Mouse (Mus musculus): ENCODE data around the gene Sh3bp2. TPM values are rescaled to one million over a fixed set of nuclear protein-coding genes. Genes with fewer than 3 reads are reported as not detected.

Sh3bp2 gene
- 6.2 and 8.9 TPM in 2 replicates for polyA plus RNA-seq (2015; fragmentation: Nextera tagmentation; extraction: Ambion mirVana)

DNA sequence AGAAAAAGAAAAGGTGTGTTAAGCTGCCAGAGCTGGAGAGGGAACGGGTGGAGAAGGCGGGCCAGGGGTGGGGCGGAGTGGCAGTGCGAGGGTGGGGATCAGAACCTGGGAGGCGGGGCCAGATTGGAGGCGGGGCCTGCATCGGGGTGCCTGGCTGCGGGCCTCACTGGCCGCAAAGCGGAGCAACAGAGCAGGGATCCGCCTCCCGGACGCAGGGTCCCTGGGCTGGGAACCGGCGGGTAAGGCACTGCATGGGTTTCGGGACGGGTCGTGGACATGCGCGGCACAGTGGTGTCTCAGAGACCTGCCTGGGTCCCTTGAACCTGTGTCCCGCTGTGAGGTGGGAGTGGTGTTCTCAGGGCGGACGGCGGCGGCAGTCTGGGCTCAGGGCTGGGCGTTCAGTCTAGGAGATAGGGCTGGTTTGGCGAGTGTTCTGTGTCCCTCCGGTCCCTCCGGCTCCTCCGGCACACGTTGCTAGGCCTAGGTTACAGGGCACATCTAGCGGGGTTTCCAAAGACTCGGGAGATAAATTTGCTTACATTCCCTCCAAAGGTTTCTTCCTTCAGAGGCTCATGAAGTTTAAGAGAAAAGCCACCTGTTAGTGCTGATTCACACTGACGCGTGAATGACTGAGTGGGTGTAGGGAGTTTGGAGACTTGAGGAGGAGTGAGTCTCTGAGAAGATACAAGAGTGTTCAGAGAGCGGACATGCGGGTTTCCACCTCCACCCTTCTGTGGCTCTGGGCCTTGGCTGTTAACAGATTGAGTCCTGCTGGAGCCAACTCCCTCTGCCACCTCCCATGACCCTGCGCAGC, at the start of gene Sh3bp2:
Sh3bp2 (plus strand) TSS at position 176 of the 814 bp plus-strand sequence.
- DNase-seq (ENCODE audit: low spot score) = peak; percentile 95
- H3K4me2 ChIP-seq (ENCODE audit: low read length) = peak within 1 kb of the TSS; percentile 59
- no peaks in the 10 kb centered on the region; the same call in 1 of the 2 replicates for H3K4me1 ChIP-seq (replicated peaks; ENCODE audit: insufficient read depth, low read length)
- no peaks in the 10 kb centered on the region for H3K27me3 ChIP-seq (ENCODE audit: insufficient read depth, low read length)
- H3K27ac ChIP-seq = 0 out of 2 replicates have a peak within 1 kb of the TSS, but pooled peaks have one; percentile 3
- H3K9ac ChIP-seq (ENCODE audit: low read depth, low read length) = peak within 1 kb of the TSS; percentile 49
- H3K4me3 ChIP-seq (replicated peaks; ENCODE audit: low read depth, low read length) = peak within 1 kb of the TSS; percentile 41
- ATAC-seq (replicated peaks; ENCODE audit: low FRiP score, low read depth) = peak; percentile 93
- no peaks in the 10 kb centered on the region for H3K9me3 ChIP-seq (replicated peaks; ENCODE audit: low read length)
- peak; percentile 20; the same call in 1 of the 2 replicates for TF ChIP-seq CTCF (IDR thresholded peaks at IDR 0.05; ENCODE audit: low read depth)
- H3K36me3 ChIP-seq (ENCODE audit: insufficient read depth, low read length) = no peaks in the 10 kb centered on the region
- 3% methylated on average over 32 of the region's 38 CpGs for WGBS

DNA sequence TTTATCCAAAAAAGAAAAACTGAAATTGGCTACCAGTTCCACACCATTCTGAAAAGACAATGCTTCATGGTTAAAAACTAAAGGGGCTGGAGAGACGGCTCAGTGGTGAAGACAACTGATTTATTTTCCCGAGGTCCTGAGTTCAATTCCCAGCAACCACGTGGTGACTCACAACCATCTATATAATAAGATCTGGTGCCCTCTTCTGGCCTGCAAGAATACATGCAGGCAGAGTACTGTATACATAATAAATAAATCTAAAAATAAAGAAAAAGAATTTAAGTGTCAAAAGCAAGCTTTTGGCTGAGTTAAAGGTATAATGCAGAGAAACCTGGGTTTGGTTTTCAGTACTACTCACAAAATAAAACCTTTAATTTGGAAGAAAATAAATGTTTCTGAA, 44.7 kb upstream of the Sh3bp2 start:
- ATAC-seq (replicated peaks; ENCODE audit: low FRiP score, low read depth) (no peak), DNase-seq (ENCODE audit: low spot score) (no peak)
- H3K4me2 ChIP-seq (ENCODE audit: low read length) = no peak overlapping the region

DNA sequence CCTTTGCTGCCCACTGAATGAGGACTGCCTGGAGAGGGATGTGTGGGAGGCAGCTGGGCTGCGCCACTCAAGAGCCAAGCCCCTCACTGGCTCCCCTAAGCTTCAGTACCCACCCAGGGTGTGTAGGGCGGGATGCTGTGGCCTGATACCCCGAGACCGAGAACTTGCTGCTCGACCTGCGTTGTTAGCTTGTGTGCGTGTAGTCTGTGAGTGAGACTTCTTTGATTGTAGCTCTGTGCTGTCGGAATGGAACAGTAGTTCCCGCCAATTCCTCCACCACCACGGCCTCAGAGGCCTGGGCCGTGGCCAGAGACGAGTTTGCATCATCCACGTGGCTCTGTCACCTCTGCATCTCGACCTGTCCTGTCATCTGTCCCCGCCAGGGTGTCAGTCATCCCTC, 39.9 kb upstream of the Sh3bp2 start:
- ATAC-seq (replicated peaks; ENCODE audit: low FRiP score, low read depth) = no peak
- TF ChIP-seq CTCF (IDR thresholded peaks at IDR 0.05; ENCODE audit: low read depth) = no peak
- Histone ChIP-seq H3K9me3 (replicated peaks; ENCODE audit: low read length) (no peaks in the 10 kb centered on the region), H3K27ac (no peak overlapping the region), H3K36me3 (ENCODE audit: insufficient read depth, low read length) (0 out of 2 replicates have a peak, but pooled peaks cover 2% of the 10 kb centered on the region), H3K9ac (ENCODE audit: low read depth, low read length) (no peak overlapping the region), H3K4me2 (ENCODE audit: low read length) (no peak overlapping the region), H3K4me3 (replicated peaks; ENCODE audit: low read depth, low read length) (no peak overlapping the region), H3K27me3 (ENCODE audit: insufficient read depth, low read length) (no peaks in the 10 kb centered on the region), H3K4me1 (replicated peaks; ENCODE audit: insufficient read depth, low read length) (no peaks in the 10 kb centered on the region; the same call in 1 of the 2 replicates)
- no peak for DNase-seq (ENCODE audit: low spot score)
- 92% methylated on average over 15 of the region's 15 CpGs for WGBS

More for the DNA sequence above, 44.7 kb upstream of the Sh3bp2 start:
- no peaks in the 10 kb centered on the region for H3K4me1 ChIP-seq (replicated peaks; ENCODE audit: insufficient read depth, low read length)
- no peak overlapping the region for H3K27ac ChIP-seq
- H3K36me3 ChIP-seq (ENCODE audit: insufficient read depth, low read length) = peaks cover 19% of the 10 kb centered on the region
- WGBS = 79% methylated on average over 3 of the region's 3 CpGs
- H3K27me3 ChIP-seq (ENCODE audit: insufficient read depth, low read length) = no peaks in the 10 kb centered on the region
- no peak overlapping the region for H3K4me3 ChIP-seq (replicated peaks; ENCODE audit: low read depth, low read length)
- no peaks in the 10 kb centered on the region for H3K9me3 ChIP-seq (replicated peaks; ENCODE audit: low read length)
- TF ChIP-seq CTCF (IDR thresholded peaks at IDR 0.05; ENCODE audit: low read depth) = peak; percentile 30; the same call in 1 of the 2 replicates
- H3K9ac ChIP-seq (ENCODE audit: low read depth, low read length) = no peak overlapping the region

GRCm38 (mm10) chr5:34487320-34488090, 38.1 kb upstream of the Sh3bp2 start:
- H3K9ac ChIP-seq (ENCODE audit: low read depth, low read length) = no peak overlapping the region
- 63% methylated on average over 6 of the region's 6 CpGs for WGBS
- H3K27me3 ChIP-seq (ENCODE audit: insufficient read depth, low read length) = no peaks in the 10 kb centered on the region
- no peak for ATAC-seq (replicated peaks; ENCODE audit: low FRiP score, low read depth)
- no peak overlapping the region for H3K4me2 ChIP-seq (ENCODE audit: low read length)
- H3K4me3 ChIP-seq (replicated peaks; ENCODE audit: low read depth, low read length) = no peak overlapping the region
- peak; percentile 42 for DNase-seq (ENCODE audit: low spot score)
- no peak overlapping the region for H3K27ac ChIP-seq
- 0 out of 2 replicates have a peak, but pooled peaks cover 2% of the 10 kb centered on the region for H3K36me3 ChIP-seq (ENCODE audit: insufficient read depth, low read length)
- no peaks in the 10 kb centered on the region for H3K9me3 ChIP-seq (replicated peaks; ENCODE audit: low read length)
- no peaks in the 10 kb centered on the region; the same call in 1 of the 2 replicates for H3K4me1 ChIP-seq (replicated peaks; ENCODE audit: insufficient read depth, low read length)
- no peak for TF ChIP-seq CTCF (IDR thresholded peaks at IDR 0.05; ENCODE audit: low read depth)

DNA sequence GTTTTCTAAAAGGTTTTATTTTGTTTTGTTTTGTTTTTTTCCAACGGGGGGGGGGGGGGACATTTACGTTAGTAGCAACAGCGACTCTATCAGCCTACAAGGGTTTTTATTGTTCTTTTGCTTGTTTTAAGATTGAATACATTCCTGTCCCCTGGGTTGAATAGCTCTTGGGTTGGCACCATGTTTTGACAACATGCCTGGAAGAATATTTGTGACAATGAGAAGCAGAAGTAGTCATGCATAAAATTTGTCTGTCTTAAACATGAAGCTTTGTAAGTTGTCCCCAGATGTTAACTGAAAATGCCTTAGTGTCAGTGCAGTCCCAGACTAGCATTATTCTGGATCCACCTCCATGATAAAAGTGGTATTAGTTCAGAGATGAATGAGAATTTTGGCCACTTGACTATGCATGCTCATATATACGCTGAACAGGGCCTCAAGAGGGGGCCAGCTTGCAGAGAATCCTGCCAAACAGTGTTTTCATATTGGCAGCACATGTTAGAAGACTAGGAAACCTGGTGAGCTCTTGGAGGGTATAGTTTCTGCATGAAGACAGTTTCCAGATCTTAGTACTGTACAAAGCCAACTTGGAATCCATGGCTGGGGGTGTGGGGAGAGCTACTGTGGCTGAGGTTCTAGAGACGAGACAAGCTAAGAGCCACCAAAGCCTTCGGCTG, 36.8 kb upstream of the Sh3bp2 start:
- H3K9me3 ChIP-seq (replicated peaks; ENCODE audit: low read length) = no peaks in the 10 kb centered on the region
- H3K4me1 ChIP-seq (replicated peaks; ENCODE audit: insufficient read depth, low read length) = no peaks in the 10 kb centered on the region; the same call in 1 of the 2 replicates
- no peak overlapping the region for H3K9ac ChIP-seq (ENCODE audit: low read depth, low read length)
- 0 out of 2 replicates have a peak, but pooled peaks cover 2% of the 10 kb centered on the region for H3K36me3 ChIP-seq (ENCODE audit: insufficient read depth, low read length)
- no peak overlapping the region for H3K4me2 ChIP-seq (ENCODE audit: low read length)
- 65% methylated on average over 6 of the region's 6 CpGs for WGBS
- H3K27ac ChIP-seq = no peak overlapping the region
- DNase-seq (ENCODE audit: low spot score) (no peak), ATAC-seq (replicated peaks; ENCODE audit: low FRiP score, low read depth) (0 out of 2 replicates have a peak, but pooled peaks have one; percentile 11)
- TF ChIP-seq CTCF (IDR thresholded peaks at IDR 0.05; ENCODE audit: low read depth) = no peak
- no peak overlapping the region for H3K4me3 ChIP-seq (replicated peaks; ENCODE audit: low read depth, low read length)
- no peaks in the 10 kb centered on the region for H3K27me3 ChIP-seq (ENCODE audit: insufficient read depth, low read length)
